26 mouse cellular contexts compared by ENCODE assay signal in genomic region chr16:32407730-32408129, GRCm38 (mm10). TPM values are rescaled to one million over a fixed set of nuclear protein-coding genes. Genes with fewer than 3 reads are reported as not detected.
A peak's percentile ranks its signal among the peaks of the same experiment; 100 is the strongest.
DNase-seq lines count a peak whose midpoint lies in the region; ATAC-seq lines count a peak whose summit lies in the region.
"Had no signal": no experiment of that assay in that cellular context is flagged by ENCODE, and none has a peak within 500 bp of the region (broad histone marks: within the 10 kb centered on the region; RNA-seq: fewer than 3 reads in every experiment).

No protein-coding gene starts in this region.

- no peak overlapping the region for H3K27ac ChIP-seq in neural tube, embryonic 15.5 days (replicated peaks)
- H3K27ac ChIP-seq: embryonic facial prominence, embryonic 10.5 days; forebrain, embryonic 13.5 days; forebrain, embryonic 15.5 days had no signal

- no peaks in the 10 kb centered on the region for H3K9me3 ChIP-seq in neural tube, embryonic 15.5 days (replicated peaks)
- H3K9me3 ChIP-seq: embryonic facial prominence, embryonic 10.5 days; embryonic facial prominence, embryonic 12.5 days; forebrain, embryonic 13.5 days; forebrain, embryonic 15.5 days had no signal

- H3K27me3 ChIP-seq in neural tube, embryonic 15.5 days (replicated peaks): no peaks in the 10 kb centered on the region
- H3K27me3 ChIP-seq: embryonic facial prominence, embryonic 12.5 days; forebrain, embryonic 13.5 days; forebrain, embryonic 15.5 days; Patski had no signal

- DNase-seq in 3T3-L1 (ENCODE audit: low read depth, low spot score): peak; percentile 53
- peak; percentile 48 for DNase-seq in NIH3T3 (ENCODE audit: low read depth)
- no peak for DNase-seq in cerebellum, adult 11-12 months
- DNase-seq in layer of hippocampus, postnatal 14 days (ENCODE audit: low spot score in 2 of 2): no peak
- DNase-seq: adrenal gland, adult 8-10 months; adrenal gland, postnatal 14 days; adrenal gland, postnatal 36 days; B cell, adult 2 months; cerebellum, adult 18-20 months; cerebellum, adult 8-10 months; cerebellum, adult 9-11 months; cerebellum, postnatal 14 days; cerebellum, postnatal 36 days; forebrain, postnatal 0 days had no signal

- H3K4me2 ChIP-seq in neural tube, embryonic 15.5 days: no peak overlapping the region
- H3K4me2 ChIP-seq: embryonic facial prominence, embryonic 12.5 days; forebrain, embryonic 13.5 days; forebrain, embryonic 15.5 days had no signal

- WGBS in neural tube, embryonic 15.5 days: 83% methylated on average over 10 of the region's 10 CpGs

- H3K4me3 ChIP-seq in neural tube, embryonic 15.5 days (replicated peaks): no peak overlapping the region
- H3K4me3 ChIP-seq: embryonic facial prominence, embryonic 10.5 days; embryonic facial prominence, embryonic 12.5 days; forebrain, embryonic 13.5 days; forebrain, embryonic 15.5 days had no signal

- H3K4me1 ChIP-seq in neural tube, embryonic 15.5 days: no peaks in the 10 kb centered on the region
- H3K4me1 ChIP-seq: embryonic facial prominence, embryonic 12.5 days; forebrain, embryonic 13.5 days; forebrain, embryonic 15.5 days had no signal

- no peak overlapping the region for H3K9ac ChIP-seq in neural tube, embryonic 15.5 days (replicated peaks)
- H3K9ac ChIP-seq: embryonic facial prominence, embryonic 12.5 days; forebrain, embryonic 13.5 days; forebrain, embryonic 15.5 days; forebrain, postnatal 0 days had no signal

- no peaks in the 10 kb centered on the region for H3K36me3 ChIP-seq in neural tube, embryonic 15.5 days
- H3K36me3 ChIP-seq: embryonic facial prominence, embryonic 10.5 days; embryonic facial prominence, embryonic 12.5 days; forebrain, embryonic 15.5 days had no signal

- peak; percentile 65 for ATAC-seq in megakaryocyte progenitor cell, adult 5-6 weeks (replicated peaks; ENCODE audit: poor library complexity)
- ATAC-seq in neural tube, embryonic 15.5 days (ENCODE audit: low FRiP score): no peak
- ATAC-seq: activated CD4-positive, CD25-positive, alpha-beta regulatory T cell, adult 4 months; forebrain, embryonic 13.5 days; forebrain, embryonic 15.5 days; forebrain, postnatal 0 days; Patski had no signal

RNA-seq across cellular contexts. Expression of gene Tm4sf19, which starts 7.4 kb away (rescaled TPM):
- not detected in 2 replicates for total RNA-seq in megakaryocyte progenitor cell, adult 5-6 weeks (2015)
- not detected in 2 replicates for total RNA-seq in megakaryocyte progenitor cell, adult 5-6 weeks (2017)
- polyA plus RNA-seq in neural tube, embryonic 15.5 days (2015; fragmentation: Nextera tagmentation; extraction: Ambion mirVana): not detected in 2 replicates
- total RNA-seq in layer of hippocampus, postnatal 14 days (2021): not detected
- total RNA-seq: adrenal gland, postnatal 14 days; ES-E14; MEL had no signal
- polyA plus RNA-seq: activated CD4-positive, CD25-positive, alpha-beta regulatory T cell, adult 4 months; cortical plate, adult 2 months; embryonic facial prominence, embryonic 10.5 days; embryonic facial prominence, embryonic 12.5 days; forebrain, embryonic 11.5 days; forebrain, embryonic 13.5 days; forebrain, embryonic 15.5 days; forebrain, postnatal 0 days; Patski had no signal

RNA-seq across cellular contexts. Expression of gene Tctex1d2, which starts 11.8 kb away (rescaled TPM):
- 41.0 and 43.7 TPM in 2 replicates for total RNA-seq in megakaryocyte progenitor cell, adult 5-6 weeks (2015)
- 37.6 and 41.4 TPM in 2 replicates for total RNA-seq in megakaryocyte progenitor cell, adult 5-6 weeks (2017)
- 39.6 and 41.5 TPM in 2 replicates for polyA plus RNA-seq in neural tube, embryonic 15.5 days (2015; fragmentation: Nextera tagmentation; extraction: Ambion mirVana)
- total RNA-seq in layer of hippocampus, postnatal 14 days (2021): 10 to 100 TPM; 11.8 to 14.0 TPM

RNA-seq across cellular contexts. Expression of gene Pcyt1a, which starts 23.0 kb away (rescaled TPM):
- 50.2 and 58.1 TPM in 2 replicates for total RNA-seq in megakaryocyte progenitor cell, adult 5-6 weeks (2015)
- 74.4 and 99.1 TPM in 2 replicates for total RNA-seq in megakaryocyte progenitor cell, adult 5-6 weeks (2017)
- polyA plus RNA-seq in neural tube, embryonic 15.5 days (2015; fragmentation: Nextera tagmentation; extraction: Ambion mirVana): 44.2 and 46.0 TPM in 2 replicates
- total RNA-seq in layer of hippocampus, postnatal 14 days (2021): 10 to 100 TPM; 43.6 to 46.5 TPM

Comparison
In these comparisons a context has a peak if more than half of its experiments do, and no peak if none do; other contexts are left out.
1. DNase-seq: peak in 3T3-L1 (single experiment) and NIH3T3 (single experiment); none in cerebellum, adult 11-12 months (single experiment) and layer of hippocampus, postnatal 14 days (0 of 2).